Mouse (Mus musculus) lung, postnatal 0 days (tissue): ENCODE results near the gene Mon2.

Source experiments
- CTCF ChIP-seq: IDR thresholded peaks from 2 replicates; pipeline ENCODE4 v1.5.1; 2016; ENCODE audit warnings: antibody characterized with exemption, mild to moderate bottlenecking
- EP300 ChIP-seq: IDR thresholded peaks from 2 replicates; pipeline ENCODE4 v1.6.1; 2016; ENCODE audit warnings: antibody characterized with exemption, mild to moderate bottlenecking, control low read depth

DNA sequence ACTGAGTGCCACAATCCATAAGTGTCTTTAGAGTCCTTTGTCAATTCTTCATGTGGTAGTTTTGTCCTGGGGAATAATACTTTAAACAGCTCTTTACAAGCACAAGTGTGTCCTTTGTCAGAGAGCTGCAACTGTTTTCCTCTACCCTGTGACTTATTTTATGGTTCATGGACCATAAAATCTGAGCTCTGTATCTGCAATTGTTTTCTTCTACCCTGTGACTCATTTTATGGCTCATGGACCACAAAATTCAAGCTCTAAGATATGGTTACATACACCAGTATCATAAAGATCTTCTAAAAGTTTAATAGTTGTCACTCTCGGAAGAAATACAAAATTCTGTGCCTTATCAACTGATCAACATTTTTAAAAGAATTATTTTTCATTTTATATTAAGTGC is 27.6 kb downstream of the Mon2 start:
- TF ChIP-seq CTCF (no peak), EP300 (no peak)
